ENCODE assay signal across 8 mouse cellular contexts in genomic region chr2:4558651-4559203, GRCm38 (mm10).
DNase-seq lines count a peak whose midpoint lies in the region; ATAC-seq and TF ChIP-seq lines count a peak whose summit lies in the region.

No protein-coding gene starts in this region.

- no peaks in the 10 kb centered on the region for H3K27me3 ChIP-seq in heart, embryonic 10.5 days (ENCODE audit: insufficient read depth, poor library complexity, severe bottlenecking)
- no peaks in the 10 kb centered on the region for H3K27me3 ChIP-seq in forebrain, embryonic 15.5 days
- no peaks in the 10 kb centered on the region for H3K27me3 ChIP-seq in liver, embryonic 12.5 days (replicated peaks)

- no peaks in the 10 kb centered on the region for H3K36me3 ChIP-seq in heart, embryonic 10.5 days
- no peaks in the 10 kb centered on the region for H3K36me3 ChIP-seq in ES-E14 (ENCODE audit: control insufficient read depth, insufficient read depth, low read length, poor library complexity, severe bottlenecking)
- H3K36me3 ChIP-seq in forebrain, embryonic 15.5 days = no peaks in the 10 kb centered on the region
- peaks cover 6% of the 10 kb centered on the region for H3K36me3 ChIP-seq in liver, embryonic 12.5 days

- no peak overlapping the region; the same call in 1 of the 2 replicates for H3K9ac ChIP-seq in ES-E14 (ENCODE audit: insufficient read depth, low read depth, low read length, poor library complexity, severe bottlenecking)
- peak overlapping the region; percentile 53 for H3K9ac ChIP-seq in forebrain, embryonic 15.5 days (replicated peaks)
- H3K9ac ChIP-seq in liver, embryonic 12.5 days = peak overlapping the region; percentile 88

- WGBS in heart, embryonic 10.5 days = 11% methylated on average over 8 of the region's 8 CpGs
- 13% methylated on average over 8 of the region's 8 CpGs for WGBS in forebrain, embryonic 15.5 days
- WGBS in liver, embryonic 12.5 days (ENCODE audit: insufficient replicate concordance) = 9% methylated on average over 8 of the region's 8 CpGs

- H3K27ac ChIP-seq in heart, embryonic 10.5 days = peak overlapping the region; percentile 95
- H3K27ac ChIP-seq in ES-E14 (ENCODE audit: insufficient read depth, low read depth, low read length, poor library complexity, severe bottlenecking) = no peak overlapping the region
- peak overlapping the region; percentile 93 for H3K27ac ChIP-seq in forebrain, embryonic 15.5 days (replicated peaks)
- H3K27ac ChIP-seq in liver, embryonic 12.5 days = peak overlapping the region; percentile 100

- H3K4me3 ChIP-seq in heart, embryonic 10.5 days = peak overlapping the region; percentile 67
- H3K4me3 ChIP-seq in ES-E14 (ENCODE audit: insufficient read depth in 1 of 2, low read depth in 1 of 2, low read length in 2 of 2, poor library complexity in 1 of 2, severe bottlenecking in 1 of 2) = peak overlapping the region; percentile 52 to 68; a peak in 2 of 4 replicates
- peak overlapping the region; percentile 45 for H3K4me3 ChIP-seq in forebrain, embryonic 15.5 days
- H3K4me3 ChIP-seq in liver, embryonic 12.5 days = peak overlapping the region; percentile 75

- in situ Hi-C loops in ES-E14 (cut with MboI; ENCODE audit: low sequenced_read_pairs in 2 of 2, unreplicated experiment in 2 of 2) = no loop called here

- no peaks in the 10 kb centered on the region for H3K9me3 ChIP-seq in heart, embryonic 10.5 days
- no peaks in the 10 kb centered on the region for H3K9me3 ChIP-seq in ES-E14 (ENCODE audit: control insufficient read depth, insufficient read depth, low read depth, low read length)
- H3K9me3 ChIP-seq in forebrain, embryonic 15.5 days = no peaks in the 10 kb centered on the region
- H3K9me3 ChIP-seq in liver, embryonic 12.5 days (replicated peaks) = no peaks in the 10 kb centered on the region

- peaks cover 70% of the 10 kb centered on the region for H3K4me1 ChIP-seq in heart, embryonic 10.5 days
- H3K4me1 ChIP-seq in ES-E14 (ENCODE audit: control insufficient read depth in 2 of 2, insufficient read depth in 2 of 2, low read length in 2 of 2, poor library complexity in 1 of 2) = peaks cover 0 to 17% of the 10 kb centered on the region in 2 experiments; a peak in 2 of 4 replicates
- H3K4me1 ChIP-seq in forebrain, embryonic 15.5 days = peaks cover 75% of the 10 kb centered on the region
- H3K4me1 ChIP-seq in liver, embryonic 12.5 days = peaks cover 79% of the 10 kb centered on the region

- peak overlapping the region; percentile 56 for H3K4me2 ChIP-seq in forebrain, embryonic 15.5 days (replicated peaks)
- H3K4me2 ChIP-seq in liver, embryonic 12.5 days = peak overlapping the region; percentile 79

- no peak for ATAC-seq in forebrain, embryonic 15.5 days (replicated peaks)
- no peak for ATAC-seq in liver, embryonic 12.5 days

- DNase-seq in heart, embryonic 10.5 days (ENCODE audit: low spot score) = no peak
- no peak for DNase-seq in heart, adult 8-10 months (ENCODE audit: low spot score)
- no peak for DNase-seq in ES-E14 (ENCODE audit: low read depth, low spot score)
- DNase-seq in ovary, postnatal 10 days (ENCODE audit: low spot score) = no peak
- no peak for DNase-seq in adrenal gland, adult (ENCODE audit: inconsistent age in 2 of 2, low spot score in 1 of 2)
- DNase-seq in cerebellum, postnatal 10 days = no peak

TF ChIP-seq in ES-E14, 5 proteins besides CTCF, POLR2A, EP300 and RAD21:
- TF ChIP-seq ZNF384 (IDR thresholded peaks at IDR 0.05; ENCODE audit: low read depth, low read length) (no peak), HCFC1 (IDR thresholded peaks at IDR 0.05; ENCODE audit: borderline replicate concordance, insufficient read depth, low read length) (no peak), MAFK (IDR thresholded peaks at IDR 0.05; ENCODE audit: insufficient read depth, low read depth, low read length) (no peak), ZC3H11A (IDR thresholded peaks at IDR 0.05; ENCODE audit: borderline replicate concordance, low read depth, low read length) (no peak), CHD2 (IDR thresholded peaks at IDR 0.05; ENCODE audit: low read depth, low read length) (no peak)
